Comparison of ENCODE assay signal across 8 mouse cellular contexts in genomic region chrX:60547444-60548304, GRCm38 (mm10). TPM values are rescaled to one million over a fixed set of nuclear protein-coding genes. Genes with fewer than 3 reads are reported as not detected.
DNase-seq lines count a peak whose midpoint lies in the region; ATAC-seq and TF ChIP-seq lines count a peak whose summit lies in the region.

No protein-coding gene starts in this region.

- no peaks in the 10 kb centered on the region for H3K36me3 ChIP-seq in embryonic facial prominence, embryonic 11.5 days (replicated peaks; ENCODE audit: control insufficient read depth, insufficient read depth, low read depth, low read length)
- H3K36me3 ChIP-seq in heart, adult 2 months (ENCODE audit: control insufficient read depth, insufficient read depth, low read length), result no peaks in the 10 kb centered on the region
- no peaks in the 10 kb centered on the region for H3K36me3 ChIP-seq in limb, embryonic 12.5 days
- H3K36me3 ChIP-seq in midbrain, embryonic 13.5 days, result no peaks in the 10 kb centered on the region
- H3K36me3 ChIP-seq in stomach, embryonic 16.5 days (ENCODE audit: control insufficient read depth, insufficient read depth, low read length), result no peaks in the 10 kb centered on the region

- peak; percentile 6 for DNase-seq in layer of hippocampus, adult 11-12 months (ENCODE audit: low spot score)
- no peak for DNase-seq in layer of hippocampus, adult 9-10 months (ENCODE audit: low spot score)
- peak; percentile 50 for DNase-seq in embryonic facial prominence, embryonic 11.5 days (ENCODE audit: low spot score)
- peak; percentile 57 to 61 for DNase-seq in heart, adult 2 months
- DNase-seq in kidney, adult 18-20 months, result peak; percentile 32

- H3K9me3 ChIP-seq in embryonic facial prominence, embryonic 11.5 days (replicated peaks; ENCODE audit: control insufficient read depth, low read length), result no peaks in the 10 kb centered on the region
- no peaks in the 10 kb centered on the region for H3K9me3 ChIP-seq in limb, embryonic 12.5 days
- H3K9me3 ChIP-seq in midbrain, embryonic 13.5 days, result no peaks in the 10 kb centered on the region
- no peaks in the 10 kb centered on the region for H3K9me3 ChIP-seq in stomach, embryonic 16.5 days (replicated peaks; ENCODE audit: control insufficient read depth, low read length)

- no peaks in the 10 kb centered on the region for H3K4me1 ChIP-seq in embryonic facial prominence, embryonic 11.5 days (ENCODE audit: control insufficient read depth, insufficient read depth, low read length)
- no peaks in the 10 kb centered on the region; the same call in 1 of the 2 replicates for H3K4me1 ChIP-seq in heart, adult 2 months (ENCODE audit: control insufficient read depth, insufficient read depth, low read length)
- H3K4me1 ChIP-seq in limb, embryonic 12.5 days (replicated peaks), result no peaks in the 10 kb centered on the region
- 0 out of 2 replicates have a peak, but pooled peaks cover 4% of the 10 kb centered on the region for H3K4me1 ChIP-seq in midbrain, embryonic 13.5 days (replicated peaks)
- H3K4me1 ChIP-seq in stomach, embryonic 16.5 days (ENCODE audit: control insufficient read depth, insufficient read depth, low read length), result no peaks in the 10 kb centered on the region

- ATAC-seq in embryonic facial prominence, embryonic 11.5 days (replicated peaks; ENCODE audit: insufficient number of reproducible peaks, low FRiP score, low TSS enrichment, low read depth), result peak; percentile 84
- ATAC-seq in limb, embryonic 12.5 days (ENCODE audit: insufficient number of reproducible peaks, insufficient read depth, low FRiP score, low TSS enrichment, low read depth), result peak; percentile 90
- peak; percentile 89 for ATAC-seq in midbrain, embryonic 13.5 days
- peak; percentile 95 for ATAC-seq in stomach, embryonic 16.5 days (ENCODE audit: insufficient read depth, low FRiP score)

- no peaks in the 10 kb centered on the region for H3K79me2 ChIP-seq in heart, adult 2 months (replicated peaks; ENCODE audit: control insufficient read depth, insufficient read depth, low read length)

- H3K4me3 ChIP-seq in embryonic facial prominence, embryonic 11.5 days (ENCODE audit: low read depth, low read length), result peak overlapping the region; percentile 48
- peak overlapping the region; percentile 38 for H3K4me3 ChIP-seq in heart, adult 2 months
- H3K4me3 ChIP-seq in limb, embryonic 12.5 days (replicated peaks), result peak overlapping the region; percentile 53
- H3K4me3 ChIP-seq in midbrain, embryonic 13.5 days (replicated peaks), result peak overlapping the region; percentile 57
- H3K4me3 ChIP-seq in stomach, embryonic 16.5 days (replicated peaks; ENCODE audit: low read length), result peak overlapping the region; percentile 55

- intact Hi-C loops in heart, adult 2 months (cut with DNase I), result no loop called here

- no peaks in the 10 kb centered on the region for H3K27me3 ChIP-seq in embryonic facial prominence, embryonic 11.5 days (ENCODE audit: control insufficient read depth, insufficient read depth, low read length)
- peaks cover 4% of the 10 kb centered on the region for H3K27me3 ChIP-seq in heart, adult 2 months (ENCODE audit: control insufficient read depth, insufficient read depth, low read length)
- H3K27me3 ChIP-seq in limb, embryonic 12.5 days, result peaks cover 16% of the 10 kb centered on the region
- no peaks in the 10 kb centered on the region for H3K27me3 ChIP-seq in midbrain, embryonic 13.5 days
- no peaks in the 10 kb centered on the region for H3K27me3 ChIP-seq in stomach, embryonic 16.5 days (ENCODE audit: control insufficient read depth, insufficient read depth, low read length)

- no peak for TF ChIP-seq EP300 in heart, adult 2 months (IDR thresholded peaks at IDR 0.05; ENCODE audit: insufficient read depth, low read depth, low read length)

- no peak for TF ChIP-seq POLR2A in heart, adult 2 months (IDR thresholded peaks at IDR 0.05; ENCODE audit: insufficient read depth, low read depth, low read length)

- TF ChIP-seq CTCF in heart, adult 2 months (IDR thresholded peaks at IDR 0.05), result no peak

- H3K27ac ChIP-seq in embryonic facial prominence, embryonic 11.5 days (replicated peaks; ENCODE audit: low read depth, low read length), result peak overlapping the region; percentile 52
- H3K27ac ChIP-seq in heart, adult 2 months, result no peak overlapping the region
- H3K27ac ChIP-seq in limb, embryonic 12.5 days, result peak overlapping the region; percentile 73
- H3K27ac ChIP-seq in midbrain, embryonic 13.5 days, result peak overlapping the region; percentile 92
- no peak overlapping the region for H3K27ac ChIP-seq in stomach, embryonic 16.5 days (ENCODE audit: low read length)

- H3K4me2 ChIP-seq in embryonic facial prominence, embryonic 11.5 days (ENCODE audit: low read depth, low read length), result peak overlapping the region; percentile 46
- peak overlapping the region; percentile 57 for H3K4me2 ChIP-seq in limb, embryonic 12.5 days
- H3K4me2 ChIP-seq in midbrain, embryonic 13.5 days (replicated peaks), result peak overlapping the region; percentile 57
- peak overlapping the region; percentile 57 for H3K4me2 ChIP-seq in stomach, embryonic 16.5 days (ENCODE audit: low read depth, low read length)

- 16% methylated on average over 53 of the region's 113 CpGs for WGBS in embryonic facial prominence, embryonic 11.5 days
- WGBS in heart, adult 2 months, result 33% methylated on average over 76 of the region's 113 CpGs
- WGBS in limb, embryonic 12.5 days, result 18% methylated on average over 41 of the region's 113 CpGs
- 29% methylated on average over 44 of the region's 113 CpGs for WGBS in midbrain, embryonic 13.5 days
- 19% methylated on average over 63 of the region's 113 CpGs for WGBS in stomach, embryonic 16.5 days

- peak overlapping the region; percentile 62 for H3K9ac ChIP-seq in embryonic facial prominence, embryonic 11.5 days (replicated peaks; ENCODE audit: low read length)
- H3K9ac ChIP-seq in heart, adult 2 months (ENCODE audit: low read depth, low read length), result peak overlapping the region; percentile 74
- H3K9ac ChIP-seq in limb, embryonic 12.5 days (replicated peaks), result peak overlapping the region; percentile 67
- H3K9ac ChIP-seq in midbrain, embryonic 13.5 days (replicated peaks), result peak overlapping the region; percentile 73
- peak overlapping the region; percentile 68 for H3K9ac ChIP-seq in stomach, embryonic 16.5 days (ENCODE audit: low read length)

RNA-seq across cellular contexts. Expression of gene Gm7073, which starts 8.6 kb away (rescaled TPM):
- polyA plus RNA-seq in embryonic facial prominence, embryonic 11.5 days (2014; fragmentation: Nextera tagmentation; extraction: Ambion mirVana), result not detected in 2 replicates
- not detected for total RNA-seq in heart, adult 2 months (2021)
- polyA plus RNA-seq in heart, adult 2 months (2012; rRNA removed), result not detected in 2 replicates
- polyA plus RNA-seq in limb, embryonic 12.5 days (2016; fragmentation: Nextera tagmentation; extraction: Ambion mirVana), result not detected in 2 replicates
- not detected in 2 replicates for polyA plus RNA-seq in midbrain, embryonic 13.5 days (2015; fragmentation: Nextera tagmentation; extraction: Ambion mirVana)
- not detected in 2 replicates for polyA plus RNA-seq in stomach, embryonic 16.5 days (2015; fragmentation: Nextera tagmentation; extraction: Ambion mirVana)

RNA-seq across cellular contexts. Expression of gene Atp11c, which starts 44.8 kb away (rescaled TPM):
- 14.2 and 17.0 TPM in 2 replicates for polyA plus RNA-seq in embryonic facial prominence, embryonic 11.5 days (2014; fragmentation: Nextera tagmentation; extraction: Ambion mirVana)
- 1 to 10 TPM; 5.8 to 6.3 TPM for total RNA-seq in heart, adult 2 months (2021)
- polyA plus RNA-seq in heart, adult 2 months (2012; rRNA removed), result 3.6 and 6.6 TPM in 2 replicates
- 13.3 TPM in 2 replicates for polyA plus RNA-seq in limb, embryonic 12.5 days (2016; fragmentation: Nextera tagmentation; extraction: Ambion mirVana)
- polyA plus RNA-seq in midbrain, embryonic 13.5 days (2015; fragmentation: Nextera tagmentation; extraction: Ambion mirVana), result 14.1 and 14.3 TPM in 2 replicates
- polyA plus RNA-seq in stomach, embryonic 16.5 days (2015; fragmentation: Nextera tagmentation; extraction: Ambion mirVana), result 4.8 and 6.6 TPM in 2 replicates

Comparison
In these comparisons a context has a peak if more than half of its experiments do, and no peak if none do; other contexts are left out.
1. H3K27ac ChIP-seq: peak in embryonic facial prominence, embryonic 11.5 days (single experiment), limb, embryonic 12.5 days (single experiment) and midbrain, embryonic 13.5 days (single experiment); none in heart, adult 2 months (single experiment) and stomach, embryonic 16.5 days (single experiment).
2. Peak in every context shown above with its lines, with median percentiles within 50 percentile points of each other: ATAC-seq, H3K4me2 ChIP-seq, H3K4me3 ChIP-seq and H3K9ac ChIP-seq.